Mouse (Mus musculus): ENCODE results near the gene Tjp3. TPM values are rescaled to one million over a fixed set of nuclear protein-coding genes. Genes with fewer than 3 reads are reported as not detected.
A peak's percentile ranks its signal among the peaks of the same experiment; 100 is the strongest.
"Not testable (repeated sequence)": the region's sequence is repeated elsewhere in the genome, so short reads cannot be mapped to it uniquely, and the experiment has no call there.

The Tjp3 gene
- total RNA-seq, 2 experiments from 2014 or later = 1.6 to 2.5 TPM

- no peak for DNase-seq (ENCODE audit: low spot score in 2 of 2)
Observed at GRCm38 (mm10) chr10:81236471-81237268, 54.7 kb downstream of the Tjp3 start.

- DNase-seq (ENCODE audit: low spot score in 2 of 2) = no peak
Observed at GRCm38 (mm10) chr10:81234206-81234605, 57.2 kb downstream of the Tjp3 start.

GRCm38 (mm10) chr10:81233226-81233585 lies 58.2 kb downstream of the Tjp3 start:
- no peak for DNase-seq (ENCODE audit: low spot score in 2 of 2)

- DNase-seq (ENCODE audit: low spot score in 2 of 2) = peak; percentile 90 to 93
Observed at GRCm38 (mm10) chr10:81232580-81233225, 58.7 kb downstream of the Tjp3 start, which contains the start of gene Zfr2. Zfr2 (plus strand) TSS chr10:81233155.

GRCm38 (mm10) chr10:81231436-81231835 lies 59.9 kb downstream of the Tjp3 start:
- DNase-seq (ENCODE audit: low spot score in 2 of 2) = no peak

- DNase-seq (ENCODE audit: low spot score in 2 of 2) = peak; percentile 77 to 89
Observed at GRCm38 (mm10) chr10:81230438-81231332, 60.7 kb downstream of the Tjp3 start, which contains the start of gene Atcay. Atcay (minus strand) TSS chr10:81230833.

- no peak for DNase-seq (ENCODE audit: low spot score in 2 of 2)
Observed at GRCm38 (mm10) chr10:81229735-81230437, 61.5 kb downstream of the Tjp3 start.

- DNase-seq (ENCODE audit: low spot score in 2 of 2) = not testable (repeated sequence)
Observed at GRCm38 (mm10) chr10:81223731-81224130, 67.7 kb downstream of the Tjp3 start.

Small RNA genes within 50 kb of the gene (microRNA-seq; reads per million reads assigned to microRNA genes)
- 52.5 to 74.2 reads per million in 2 experiments for gene Mir3057

Other genes with a start within 250 kb of the Tjp3 start
- gene Sgta, start 231.4 kb downstream of the Tjp3 start, total RNA-seq (2021) = 100 to 1,000 TPM; 169 to 174 TPM
- gene Thop1, start 221.5 kb downstream of the Tjp3 start, total RNA-seq (2021) = 10 to 100 TPM; 52.6 TPM
- gene Creb3l3, start 192.7 kb downstream of the Tjp3 start, total RNA-seq (2021) = under 1 TPM; 0.17 to 0.46 TPM
- gene Map2k2, start 185.7 kb downstream of the Tjp3 start, total RNA-seq (2021) = 100 to 1,000 TPM; 132 to 134 TPM
- 10 to 100 TPM; 61.6 to 63.6 TPM for gene Zbtb7a, start 156.4 kb downstream of the Tjp3 start, total RNA-seq (2021)
- 10 to 100 TPM; 25.9 to 28.1 TPM for gene Pias4, start 123.7 kb downstream of the Tjp3 start, total RNA-seq (2021)
- gene Eef2, start 115.0 kb downstream of the Tjp3 start, total RNA-seq (2021) = 1,000 to 10,000 TPM; 1,016 to 1,032 TPM
- 10 to 100 TPM; 59.7 to 60.4 TPM for gene Dapk3, start 108.6 kb downstream of the Tjp3 start, total RNA-seq (2021)
- gene 4930442H23Rik, start 107.7 kb downstream of the Tjp3 start, total RNA-seq (2021) = not detected
- under 1 TPM in 1 of 2 experiments, not detected in 1; 0.26 TPM for gene Nmrk2, start 89.5 kb downstream of the Tjp3 start, total RNA-seq (2021)
- 100 to 1,000 TPM; 149 to 157 TPM for gene Atcay, start 60.7 kb downstream of the Tjp3 start, total RNA-seq (2021)
- 10 to 100 TPM; 58.8 to 63.0 TPM for gene Zfr2, start 58.4 kb downstream of the Tjp3 start, total RNA-seq (2021)
- 100 to 1,000 TPM; 246 to 268 TPM for gene Matk, start 38.6 kb downstream of the Tjp3 start, total RNA-seq (2021)
- 10 to 100 TPM; 36.5 to 50.4 TPM for gene Mrpl54, start 24.6 kb downstream of the Tjp3 start, total RNA-seq (2021)
- gene Apba3, start 24.6 kb downstream of the Tjp3 start, total RNA-seq (2021) = 10 to 100 TPM; 39.9 to 41.8 TPM
- 100 to 1,000 TPM; 330 to 352 TPM for gene Pip5k1c, start 1.4 kb upstream of the Tjp3 start, total RNA-seq (2021)
- 10 to 100 TPM; 22.4 to 25.8 TPM for gene Cactin, start 29.5 kb upstream of the Tjp3 start, total RNA-seq (2021)
- 1 to 10 TPM; 1.8 to 2.2 TPM for gene Tbxa2r, start 37.1 kb upstream of the Tjp3 start, total RNA-seq (2021)
- gene Gipc3, start 51.7 kb upstream of the Tjp3 start, total RNA-seq (2021) = 1 to 10 TPM; 1.4 to 1.5 TPM
- gene Hmg20b, start 58.9 kb upstream of the Tjp3 start, total RNA-seq (2021) = 10 to 100 TPM; 24.0 to 40.0 TPM
- gene Mfsd12, start 65.9 kb upstream of the Tjp3 start, total RNA-seq (2021) = 10 to 100 TPM; 40.8 to 45.8 TPM
- 1 to 10 TPM in 1 of 2 experiments, under 1 TPM in 1; 0.92 to 1.0 TPM for gene 4930404N11Rik, start 74.2 kb upstream of the Tjp3 start, total RNA-seq (2021)
- gene Fzr1, start 86.9 kb upstream of the Tjp3 start, total RNA-seq (2021) = 10 to 100 TPM; 68.6 to 73.2 TPM
- gene Dohh, start 92.8 kb upstream of the Tjp3 start, total RNA-seq (2021) = 10 to 100 TPM; 73.7 to 74.3 TPM
- gene Gm48551, start 92.9 kb upstream of the Tjp3 start, total RNA-seq (2021) = 1 to 10 TPM; 3.1 to 4.5 TPM
- 1 to 10 TPM; 2.8 to 5.4 TPM for gene Gm48552, start 97.4 kb upstream of the Tjp3 start, total RNA-seq (2021)
- 1 to 10 TPM; 1.1 to 1.5 TPM for gene Smim24, start 101.5 kb upstream of the Tjp3 start, total RNA-seq (2021)
- gene Nfic, start 164.1 kb upstream of the Tjp3 start, total RNA-seq (2021) = 10 to 100 TPM; 66.7 to 70.9 TPM
- gene Celf5, start 191.1 kb upstream of the Tjp3 start, total RNA-seq (2021) = 100 to 1,000 TPM; 266 to 272 TPM
- gene Ncln, start 204.8 kb upstream of the Tjp3 start, total RNA-seq (2021) = 10 to 100 TPM; 79.7 to 95.2 TPM
- under 1 TPM; 0.39 to 0.57 TPM for gene S1pr4, start 208.6 kb upstream of the Tjp3 start, total RNA-seq (2021)
- gene Gna15, start 232.6 kb upstream of the Tjp3 start, total RNA-seq (2021) = 1 to 10 TPM; 2.4 to 4.2 TPM